Mouse (Mus musculus): ENCODE measurements around the gene Grid1. TPM values are rescaled to one million over a fixed set of nuclear protein-coding genes. Genes with fewer than 3 reads are reported as not detected.

Gene Grid1
- polyA plus RNA-seq, 1 experiment: not detected

- Histone ChIP-seq H3K4me3 (replicated peaks) (no peak overlapping the region), H3K36me3 (replicated peaks; ENCODE audit: low read length) (no peaks in the 10 kb centered on the region), H3K27me3 (replicated peaks) (no peaks in the 10 kb centered on the region), H3K4me1 (no peaks in the 10 kb centered on the region), H3K9me3 (no peaks in the 10 kb centered on the region)
- no peak for TF ChIP-seq GATA1 (IDR thresholded peaks at IDR 0.05; ENCODE audit: borderline replicate concordance, low read length)
- TF ChIP-seq FLI1 (IDR thresholded peaks at IDR 0.05; ENCODE audit: low read length): no peak
Measured at GRCm38 (mm10) chr14:34793406-34794037, 26.4 kb upstream of the Grid1 start.

GRCm38 (mm10) chr14:34810763-34811489 lies 9.0 kb upstream of the Grid1 start:
- Histone ChIP-seq H3K36me3 (replicated peaks; ENCODE audit: low read length) (no peaks in the 10 kb centered on the region), H3K9me3 (0 out of 2 replicates have a peak, but pooled peaks cover 3% of the 10 kb centered on the region), H3K27me3 (replicated peaks) (peaks cover 13% of the 10 kb centered on the region), H3K4me3 (replicated peaks) (no peak overlapping the region), H3K4me1 (0 out of 2 replicates have a peak, but pooled peaks cover 4% of the 10 kb centered on the region)
- TF ChIP-seq GATA1 (IDR thresholded peaks at IDR 0.05; ENCODE audit: borderline replicate concordance, low read length): no peak
- TF ChIP-seq FLI1 (IDR thresholded peaks at IDR 0.05; ENCODE audit: low read length): no peak

GRCm38 (mm10) chr14:34811490-34811808 lies 8.5 kb upstream of the Grid1 start:
- 0 out of 2 replicates have a peak, but pooled peaks cover 4% of the 10 kb centered on the region for H3K4me1 ChIP-seq
- 0 out of 2 replicates have a peak, but pooled peaks cover 3% of the 10 kb centered on the region for H3K9me3 ChIP-seq
- peaks cover 18% of the 10 kb centered on the region for H3K27me3 ChIP-seq (replicated peaks)
- H3K4me3 ChIP-seq (replicated peaks): no peak overlapping the region
- H3K36me3 ChIP-seq (replicated peaks; ENCODE audit: low read length): no peaks in the 10 kb centered on the region
- TF ChIP-seq FLI1 (IDR thresholded peaks at IDR 0.05; ENCODE audit: low read length) (no peak), GATA1 (IDR thresholded peaks at IDR 0.05; ENCODE audit: borderline replicate concordance, low read length) (no peak)

- H3K27me3 ChIP-seq (replicated peaks): peaks cover 60% of the 10 kb centered on the region
- peaks cover 3% of the 10 kb centered on the region; the same call in 1 of the 2 replicates for H3K9me3 ChIP-seq
- TF ChIP-seq FLI1 (IDR thresholded peaks at IDR 0.05; ENCODE audit: low read length): no peak
- TF ChIP-seq GATA1 (IDR thresholded peaks at IDR 0.05; ENCODE audit: borderline replicate concordance, low read length): no peak
- H3K4me1 ChIP-seq: peaks cover 19% of the 10 kb centered on the region
- H3K4me3 ChIP-seq (replicated peaks): no peak overlapping the region
- H3K36me3 ChIP-seq (replicated peaks; ENCODE audit: low read length): no peaks in the 10 kb centered on the region
Measured at GRCm38 (mm10) chr14:34816301-34816700, 3.6 kb upstream of the Grid1 start.

GRCm38 (mm10) chr14:34818387-34818980 lies 1.4 kb upstream of the Grid1 start:
- H3K27me3 ChIP-seq (replicated peaks): peaks cover 81% of the 10 kb centered on the region

GRCm38 (mm10) chr14:34819121-34819918 lies 588 bp upstream of the Grid1 start:
- peaks cover 88% of the 10 kb centered on the region for H3K27me3 ChIP-seq (replicated peaks)
- H3K4me3 ChIP-seq (replicated peaks): peak overlapping the region; percentile 7
- TF ChIP-seq FLI1 (IDR thresholded peaks at IDR 0.05; ENCODE audit: low read length) (no peak), GATA1 (IDR thresholded peaks at IDR 0.05; ENCODE audit: borderline replicate concordance, low read length) (no peak)
- peaks cover 6% of the 10 kb centered on the region; the same call in 1 of the 2 replicates for H3K9me3 ChIP-seq
- H3K4me1 ChIP-seq: peaks cover 25% of the 10 kb centered on the region
- H3K36me3 ChIP-seq (replicated peaks; ENCODE audit: low read length): no peaks in the 10 kb centered on the region

More at GRCm38 (mm10) chr14:34818387-34818980, 1.4 kb upstream of the Grid1 start:
- TF ChIP-seq GATA1 (IDR thresholded peaks at IDR 0.05; ENCODE audit: borderline replicate concordance, low read length) (no peak), FLI1 (IDR thresholded peaks at IDR 0.05; ENCODE audit: low read length) (no peak)
- Histone ChIP-seq H3K9me3 (peaks cover 6% of the 10 kb centered on the region; the same call in 1 of the 2 replicates), H3K4me1 (peaks cover 25% of the 10 kb centered on the region), H3K4me3 (replicated peaks) (no peak overlapping the region), H3K36me3 (replicated peaks; ENCODE audit: low read length) (no peaks in the 10 kb centered on the region)

- Histone ChIP-seq H3K36me3 (replicated peaks; ENCODE audit: low read length) (no peaks in the 10 kb centered on the region), H3K27me3 (replicated peaks) (peaks cover 87% of the 10 kb centered on the region), H3K4me3 (replicated peaks) (no peak overlapping the region), H3K4me1 (peaks cover 25% of the 10 kb centered on the region), H3K9me3 (peaks cover 6% of the 10 kb centered on the region; the same call in 1 of the 2 replicates)
- TF ChIP-seq FLI1 (IDR thresholded peaks at IDR 0.05; ENCODE audit: low read length): no peak
- TF ChIP-seq GATA1 (IDR thresholded peaks at IDR 0.05; ENCODE audit: borderline replicate concordance, low read length): no peak
Measured at GRCm38 (mm10) chr14:34820653-34821005, 721 bp downstream of the Grid1 start.

- no peak overlapping the region for H3K4me3 ChIP-seq (replicated peaks)
- H3K27me3 ChIP-seq (replicated peaks): peaks cover 87% of the 10 kb centered on the region
- no peak for TF ChIP-seq FLI1 (IDR thresholded peaks at IDR 0.05; ENCODE audit: low read length)
- no peak for TF ChIP-seq GATA1 (IDR thresholded peaks at IDR 0.05; ENCODE audit: borderline replicate concordance, low read length)
- no peaks in the 10 kb centered on the region for H3K36me3 ChIP-seq (replicated peaks; ENCODE audit: low read length)
- H3K9me3 ChIP-seq: peaks cover 6% of the 10 kb centered on the region; the same call in 1 of the 2 replicates
- peaks cover 25% of the 10 kb centered on the region for H3K4me1 ChIP-seq
Measured at GRCm38 (mm10) chr14:34821131-34821790, 1.4 kb downstream of the Grid1 start.

- TF ChIP-seq GATA1 (IDR thresholded peaks at IDR 0.05; ENCODE audit: borderline replicate concordance, low read length): no peak
- TF ChIP-seq FLI1 (IDR thresholded peaks at IDR 0.05; ENCODE audit: low read length): no peak
- no peak overlapping the region for H3K4me3 ChIP-seq (replicated peaks)
- H3K36me3 ChIP-seq (replicated peaks; ENCODE audit: low read length): no peaks in the 10 kb centered on the region
- H3K27me3 ChIP-seq (replicated peaks): peaks cover 71% of the 10 kb centered on the region
- peaks cover 25% of the 10 kb centered on the region for H3K4me1 ChIP-seq
- H3K9me3 ChIP-seq: peaks cover 6% of the 10 kb centered on the region; the same call in 1 of the 2 replicates
Measured at GRCm38 (mm10) chr14:34823136-34823535, 3.2 kb downstream of the Grid1 start.
